10 mouse cellular contexts compared by ENCODE assay signal in the genomic region with DNA sequence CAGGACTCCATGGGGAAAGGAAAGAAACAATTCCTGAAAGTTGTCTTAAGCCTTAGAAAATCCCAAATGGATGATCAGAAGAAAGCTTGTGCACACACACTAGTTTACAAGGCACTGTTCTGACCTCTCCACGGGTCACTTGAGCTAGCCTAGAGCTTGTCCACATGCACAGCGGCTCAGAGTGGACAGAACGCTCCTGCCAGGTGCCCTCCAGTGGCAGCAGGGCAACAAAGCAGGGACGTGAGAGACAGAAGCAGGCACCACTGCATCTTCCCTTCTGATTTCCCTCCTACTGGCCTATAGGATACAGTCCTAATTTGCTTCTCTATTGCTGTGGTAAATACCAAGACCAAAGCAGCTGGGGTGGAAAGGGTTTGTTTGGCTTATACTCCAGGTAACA. TPM values are rescaled to one million over a fixed set of nuclear protein-coding genes. Genes with fewer than 3 reads are reported as not detected.
DNase-seq lines count a peak whose midpoint lies in the region; TF ChIP-seq lines count a peak whose summit lies in the region.
"Had no signal": no experiment of that assay in that cellular context is flagged by ENCODE, and none has a peak within 500 bp of the region (broad histone marks: within the 10 kb centered on the region; RNA-seq: fewer than 3 reads in every experiment).

No protein-coding gene starts in this region.

- no peaks in the 10 kb centered on the region for H3K4me1 ChIP-seq in cerebellum, adult 2 months (ENCODE audit: control insufficient read depth, insufficient read depth, low read length)
- no peaks in the 10 kb centered on the region for H3K4me1 ChIP-seq in lung, adult 2 months (ENCODE audit: control insufficient read depth, insufficient read depth, low read length)
- H3K4me1 ChIP-seq: neural tube, embryonic 15.5 days had no signal

- WGBS in cerebellum, adult 2 months, result 24% methylated on average over 4 of the region's 4 CpGs
- WGBS in lung, adult 2 months, result 30% methylated on average over 4 of the region's 4 CpGs

- H3K27me3 ChIP-seq in cerebellum, adult 2 months (ENCODE audit: control insufficient read depth, insufficient read depth, low read length), result no peaks in the 10 kb centered on the region
- H3K27me3 ChIP-seq: neural tube, embryonic 15.5 days had no signal

- TF ChIP-seq CTCF in cerebellum, adult 2 months (IDR thresholded peaks at IDR 0.05; ENCODE audit: borderline replicate concordance, insufficient read depth, low read depth, low read length), result peak; percentile 33; the same call in 1 of the 2 replicates
- TF ChIP-seq CTCF in lung, adult 2 months (IDR thresholded peaks at IDR 0.05; ENCODE audit: insufficient read depth, low read length), result peak; percentile 54

- DNase-seq in cerebellum, adult 2 months, result no peak
- no peak for DNase-seq in cerebellum, adult 9-11 months
- DNase-seq in lung, adult 2 months, result no peak
- DNase-seq in lung, postnatal 10 days, result no peak
- DNase-seq in kidney, adult 18-20 months, result peak; percentile 70
- DNase-seq in retina, postnatal 1 day, result peak; percentile 29
- no peak for DNase-seq in thymus, postnatal 0 days (ENCODE audit: low spot score)
- DNase-seq in layer of hippocampus, postnatal 14 days (ENCODE audit: low spot score in 2 of 2), result no peak
- DNase-seq: heart, postnatal 36 days had no signal

- H3K4me3 ChIP-seq in cerebellum, adult 2 months (replicated peaks; ENCODE audit: insufficient read depth, low read depth, low read length), result no peak overlapping the region
- no peak overlapping the region for H3K4me3 ChIP-seq in lung, adult 2 months (replicated peaks; ENCODE audit: extremely low read depth, low read depth, low read length)
- H3K4me3 ChIP-seq: neural tube, embryonic 15.5 days had no signal

- no peak for TF ChIP-seq POLR2A in cerebellum, adult 2 months (IDR thresholded peaks at IDR 0.05; ENCODE audit: borderline replicate concordance, insufficient read depth, low read length)
- TF ChIP-seq POLR2A in lung, adult 2 months (IDR thresholded peaks at IDR 0.05; ENCODE audit: borderline replicate concordance, extremely low read depth, low read depth, low read length), result no peak

- no peak overlapping the region for H3K27ac ChIP-seq in cerebellum, adult 2 months (ENCODE audit: insufficient read depth, low read length)
- H3K27ac ChIP-seq: neural tube, embryonic 15.5 days had no signal

RNA-seq across cellular contexts. Expression of a gene that starts 16.3 kb away (rescaled TPM):
- 0.62 and 0.69 TPM in 2 replicates for polyA plus RNA-seq in cerebellum, adult 2 months (2012; rRNA removed)
- 0.96 and 1.1 TPM in 2 replicates for polyA plus RNA-seq in lung, adult 2 months (2012; rRNA removed)
- 0.39 and 0.42 TPM in 2 replicates for polyA plus RNA-seq in thymus, postnatal 0 days (2015; fragmentation: Nextera tagmentation; extraction: Ambion mirVana)
- 1 to 10 TPM in 1 of 2 experiments, under 1 TPM in 1; 0.12 to 1.2 TPM for total RNA-seq in layer of hippocampus, postnatal 14 days (2021)

RNA-seq across cellular contexts. Expression of a gene that starts 54.9 kb away (rescaled TPM):
- 0.08 and 0.13 TPM in 2 replicates for polyA plus RNA-seq in cerebellum, adult 2 months (2012; rRNA removed)
- polyA plus RNA-seq in lung, adult 2 months (2012; rRNA removed), result 0.19 and 0.30 TPM in 2 replicates
- polyA plus RNA-seq in thymus, postnatal 0 days (2015; fragmentation: Nextera tagmentation; extraction: Ambion mirVana), result 0.19 and 0.22 TPM in 2 replicates
- under 1 TPM; 0.25 to 0.45 TPM for total RNA-seq in layer of hippocampus, postnatal 14 days (2021)
- polyA plus RNA-seq: neural tube, embryonic 15.5 days had no signal

Comparison
In these comparisons a context has a peak if more than half of its experiments do, and no peak if none do; other contexts are left out.
1. DNase-seq: peak in kidney, adult 18-20 months (single experiment) and retina, postnatal 1 day (single experiment); none in cerebellum, adult 2 months (0 of 2), cerebellum, adult 9-11 months (single experiment), lung, adult 2 months (single experiment), lung, postnatal 10 days (single experiment), thymus, postnatal 0 days (single experiment) and layer of hippocampus, postnatal 14 days (0 of 2).